Mouse (Mus musculus): ENCODE results near the gene Klhl22.

GRCm38 (mm10) chr16:17833321-17833680 is 73.9 kb downstream of the Klhl22 start:
- no peak for TF ChIP-seq CTCF (IDR thresholded peaks at IDR 0.05; ENCODE audit: low read depth, low read length)
- no peak for TF ChIP-seq GATA1 (IDR thresholded peaks at IDR 0.05; ENCODE audit: borderline replicate concordance, low read length)
- TF ChIP-seq POLR2AphosphoS5 (IDR thresholded peaks at IDR 0.05; ENCODE audit: insufficient replicate concordance, low read depth, low read length) = no peak
- TF ChIP-seq TAL1 (conservative IDR thresholded peaks at IDR 0.05; ENCODE audit: low read depth, low read length) = no peak
- no peak for TF ChIP-seq GATA2 (IDR thresholded peaks at IDR 0.05; ENCODE audit: borderline replicate concordance, low read depth, low read length)
